Mouse (Mus musculus) bone marrow, adult 2 months (tissue): Measurements from ENCODE around the gene Nrip1.

ENCODE experiments used
- CTCF ChIP-seq: fragments of 200-500 bp; IDR thresholded peaks from 2 replicates; pipeline ENCODE4 v1.5.1; 2011; ENCODE audit warnings: low read length, control low read depth; ENCODE audit not compliant: control insufficient read depth, insufficient read depth
- POLR2A ChIP-seq: fragments of 200-500 bp; IDR thresholded peaks from 2 replicates; pipeline ENCODE4 v1.6.1; 2011; ENCODE audit warnings: low read depth, mild to moderate bottlenecking, control low read depth, low read length, borderline replicate concordance; ENCODE audit not compliant: control insufficient read depth

GRCm38 (mm10) chr16:76291366-76291765 is 82.3 kb downstream of the Nrip1 start:
- TF ChIP-seq CTCF (no peak), POLR2A (no peak)
